Mouse (Mus musculus): ENCODE measurements around the gene Podnl1. TPM values are rescaled to one million over a fixed set of nuclear protein-coding genes. Genes with fewer than 3 reads are reported as not detected.

Gene Podnl1
- total RNA-seq, 2 experiments from 2014 or later: not detected

Small RNA genes lying within 50 kb of the gene (microRNA-seq; reads per million reads assigned to microRNA genes)
- gene Gm25110: 0 reads per million in 2 experiments
- 2,529 to 2,979 reads per million in 2 experiments for gene Mir181c
- gene Mir181d: 3,488 to 3,963 reads per million in 2 experiments
- gene Mir709: 0 reads per million in 2 experiments

Other genes with a start within 250 kb of the Podnl1 start
- gene Adgrl1, start 225.9 kb upstream of the Podnl1 start, total RNA-seq (2021): 100 to 1,000 TPM; 345 to 352 TPM
- under 1 TPM; 0.17 to 0.25 TPM for gene Gm10644, start 170.8 kb upstream of the Podnl1 start, total RNA-seq (2021)
- gene Asf1b, start 170.5 kb upstream of the Podnl1 start, total RNA-seq (2021): 1 to 10 TPM; 1.1 TPM
- gene Prkaca, start 153.0 kb upstream of the Podnl1 start, total RNA-seq (2021): 100 to 1,000 TPM; 261 to 268 TPM
- 10 to 100 TPM; 51.0 to 52.7 TPM for gene Samd1, start 128.3 kb upstream of the Podnl1 start, total RNA-seq (2021)
- 1 to 10 TPM in 1 of 2 experiments, under 1 TPM in 1; 0.39 to 1.2 TPM for gene 1700067K01Rik, start 124.5 kb upstream of the Podnl1 start, total RNA-seq (2021)
- 1 to 10 TPM; 2.5 to 2.8 TPM for gene 2210011C24Rik, start 113.8 kb upstream of the Podnl1 start, total RNA-seq (2021)
- gene Palm3, start 104.5 kb upstream of the Podnl1 start, total RNA-seq (2021): 1 to 10 TPM; 4.1 to 7.9 TPM
- gene Il27ra, start 83.4 kb upstream of the Podnl1 start, total RNA-seq (2021): 1 to 10 TPM; 1.6 to 1.8 TPM
- not detected for gene Rln3, start 81.0 kb upstream of the Podnl1 start, total RNA-seq (2021)
- 1 to 10 TPM; 4.7 to 5.0 TPM for gene Gm10643, start 60.9 kb upstream of the Podnl1 start, total RNA-seq (2021)
- 10 to 100 TPM; 20.1 to 21.0 TPM for gene Rfx1, start 59.2 kb upstream of the Podnl1 start, total RNA-seq (2021)
- 10 to 100 TPM; 20.5 to 21.9 TPM for gene Dcaf15, start 21.2 kb upstream of the Podnl1 start, total RNA-seq (2021)
- 10 to 100 TPM; 46.9 to 53.9 TPM for gene Cc2d1a, start 21.9 kb downstream of the Podnl1 start, total RNA-seq (2021)
- gene 4930432K21Rik, start 22.0 kb downstream of the Podnl1 start, total RNA-seq (2021): 1 to 10 TPM; 1.1 TPM
- gene Nanos3, start 59.2 kb downstream of the Podnl1 start, total RNA-seq (2021): 1 to 10 TPM; 3.8 to 4.4 TPM
- gene Zswim4, start 111.1 kb downstream of the Podnl1 start, total RNA-seq (2021): 10 to 100 TPM; 17.2 to 18.8 TPM
- 100 to 1,000 TPM; 147 to 156 TPM for gene D8Ertd738e, start 123.7 kb downstream of the Podnl1 start, total RNA-seq (2021)
- 10 to 100 TPM; 24.7 to 28.7 TPM for gene Mri1, start 131.3 kb downstream of the Podnl1 start, total RNA-seq (2021)
- gene Ccdc130, start 144.4 kb downstream of the Podnl1 start, total RNA-seq (2021): 10 to 100 TPM; 20.4 to 21.4 TPM

All from layer of hippocampus, postnatal 14 days (tissue).